Mouse (Mus musculus) G1E-ER4 (cell line): Measurements from ENCODE around the gene Comt. TPM values are rescaled to one million over a fixed set of nuclear protein-coding genes. Genes with fewer than 3 reads are reported as not detected.

Experiments used
- GATA1 ChIP-seq: IDR thresholded peaks from one replicate; pipeline ENCODE4 v1.8.0; 2012; ENCODE audit warnings: low read length, inconsistent platforms
- polyA plus RNA-seq: library from polyadenylated mRNA; stranded (reverse); fragments of >175 nt; gene quantifications from 2 replicates; pipeline ENCODE4 v1.2.3, GENCODE M21; 2012

The Comt gene
- polyA plus RNA-seq, 1 experiment: 37.8 TPM

GRCm38 (mm10) chr16:18451486-18452181, 25.0 kb upstream of the Comt start:
- no peak for TF ChIP-seq GATA1

- TF ChIP-seq GATA1: no peak
These were observed 22.4 kb upstream of the Comt start for GRCm38 (mm10) chr16:18449005-18449404.

- TF ChIP-seq GATA1: no peak
These were observed 21.5 kb upstream of the Comt start for GRCm38 (mm10) chr16:18448104-18448503.

- TF ChIP-seq GATA1: no peak
These were observed 20.6 kb upstream of the Comt start for GRCm38 (mm10) chr16:18447243-18447642.

- TF ChIP-seq GATA1: no peak
These were observed 16.8 kb upstream of the Comt start for GRCm38 (mm10) chr16:18443385-18443841.

- no peak for TF ChIP-seq GATA1
These were observed 9.5 kb upstream of the Comt start for GRCm38 (mm10) chr16:18436128-18436527.

- TF ChIP-seq GATA1: no peak
These were observed 6.8 kb upstream of the Comt start for GRCm38 (mm10) chr16:18433341-18433920.

GRCm38 (mm10) chr16:18430641-18431212, 4.1 kb upstream of the Comt start:
- no peak for TF ChIP-seq GATA1

- no peak for TF ChIP-seq GATA1
These were observed 3.0 kb upstream of the Comt start for GRCm38 (mm10) chr16:18429641-18430040.

- peak; percentile 77 for TF ChIP-seq GATA1
These were observed 1.9 kb upstream of the Comt start for GRCm38 (mm10) chr16:18428516-18429042.

GRCm38 (mm10) chr16:18428011-18428515, 1.4 kb upstream of the Comt start:
- no peak for TF ChIP-seq GATA1

- TF ChIP-seq GATA1: no peak
These were observed 349 bp downstream of the Comt start, which contains the start of gene Txnrd2 for GRCm38 (mm10) chr16:18426215-18426791. Gene Txnrd2, plus strand, starts transcription at chr16:18426384.

- no peak for TF ChIP-seq GATA1
These were observed 1.0 kb downstream of the Comt start for GRCm38 (mm10) chr16:18425475-18426214.

GRCm38 (mm10) chr16:18424364-18425045, 2.1 kb downstream of the Comt start:
- no peak for TF ChIP-seq GATA1

GRCm38 (mm10) chr16:18423915-18424265, 2.8 kb downstream of the Comt start:
- no peak for TF ChIP-seq GATA1
